Mouse (Mus musculus): ENCODE results near the gene Ccdc86. TPM values are rescaled to one million over a fixed set of nuclear protein-coding genes. Genes with fewer than 3 reads are reported as not detected.

Ccdc86 gene
- 33.2 and 33.9 TPM in 2 replicates for polyA plus RNA-seq (2016; fragmentation: Nextera tagmentation; extraction: Ambion mirVana)

GRCm38 (mm10) chr19:10949112-10949511 lies at the start of gene Ccdc86:
Gene Ccdc86 (minus strand): TSS chr19:10949266.
- peaks cover 22% of the 10 kb centered on the region for H3K4me1 ChIP-seq (replicated peaks)
- H3K27me3 ChIP-seq: 0 out of 2 replicates have a peak, but pooled peaks cover 4% of the 10 kb centered on the region
- H3K4me3 ChIP-seq (replicated peaks): peak within 1 kb of the TSS; percentile 79
- WGBS: under 1% methylated on average over 30 of the region's 30 CpGs
- ATAC-seq (ENCODE audit: insufficient number of reproducible peaks, insufficient read depth, low FRiP score, low TSS enrichment, low read depth): peak; percentile 96
- H3K27ac ChIP-seq: peak within 1 kb of the TSS; percentile 45; the same call in 1 of the 2 replicates
- H3K9ac ChIP-seq (replicated peaks): peak within 1 kb of the TSS; percentile 88
- H3K4me2 ChIP-seq: peak within 1 kb of the TSS; percentile 100
- H3K9me3 ChIP-seq: no peaks in the 10 kb centered on the region
- H3K36me3 ChIP-seq: peaks cover 23% of the 10 kb centered on the region

- Histone ChIP-seq H3K9me3 (no peaks in the 10 kb centered on the region), H3K9ac (replicated peaks) (no peak within 1 kb of the TSS), H3K4me1 (replicated peaks) (no peaks in the 10 kb centered on the region), H3K27me3 (no peaks in the 10 kb centered on the region), H3K36me3 (no peaks in the 10 kb centered on the region), H3K4me3 (replicated peaks) (no peak within 1 kb of the TSS), H3K4me2 (no peak within 1 kb of the TSS), H3K27ac (no peak within 1 kb of the TSS)
- no peak for ATAC-seq (ENCODE audit: insufficient number of reproducible peaks, insufficient read depth, low FRiP score, low TSS enrichment, low read depth)
- WGBS: 88% methylated on average over 7 of the region's 7 CpGs
These were observed 44.1 kb upstream of the Ccdc86 start, which contains the start of gene Ms4a15 for GRCm38 (mm10) chr19:10993150-10993549. Gene Ms4a15 (minus strand): TSS chr19:10993250.

- Histone ChIP-seq H3K9ac (replicated peaks) (no peak overlapping the region), H3K27me3 (no peaks in the 10 kb centered on the region), H3K36me3 (no peaks in the 10 kb centered on the region), H3K4me3 (replicated peaks) (no peak overlapping the region), H3K4me1 (replicated peaks) (no peaks in the 10 kb centered on the region), H3K27ac (no peak overlapping the region), H3K4me2 (no peak overlapping the region), H3K9me3 (no peaks in the 10 kb centered on the region)
- ATAC-seq (ENCODE audit: insufficient number of reproducible peaks, insufficient read depth, low FRiP score, low TSS enrichment, low read depth): no peak
These were observed 42.8 kb upstream of the Ccdc86 start for GRCm38 (mm10) chr19:10991911-10992310.

DNA sequence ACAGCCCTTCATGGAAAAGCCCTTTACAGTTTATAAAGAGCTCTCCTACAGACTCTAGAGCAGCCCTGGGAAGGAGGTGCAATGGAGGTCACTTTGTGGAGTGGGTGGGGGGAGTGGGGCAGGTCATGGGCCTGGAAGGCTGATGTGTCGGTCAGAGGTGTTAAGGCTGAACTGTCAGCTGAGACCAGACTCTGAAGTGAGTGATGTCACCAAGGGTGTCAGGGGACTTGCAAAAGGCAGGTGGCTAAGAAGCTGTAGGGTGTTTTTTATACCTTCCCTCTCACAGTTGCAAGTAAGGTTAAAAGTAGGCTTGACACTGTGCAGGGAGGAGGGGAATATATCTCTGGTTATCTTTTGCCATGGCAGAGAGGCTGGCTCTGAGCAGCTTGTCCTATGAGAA lies 41.7 kb upstream of the Ccdc86 start:
- Histone ChIP-seq H3K9ac (replicated peaks) (no peak overlapping the region), H3K9me3 (no peaks in the 10 kb centered on the region), H3K27me3 (no peaks in the 10 kb centered on the region), H3K4me1 (replicated peaks) (no peaks in the 10 kb centered on the region), H3K4me3 (replicated peaks) (no peak overlapping the region), H3K36me3 (no peaks in the 10 kb centered on the region), H3K27ac (no peak overlapping the region), H3K4me2 (no peak overlapping the region)
- 22% methylated on average over 1 of the region's 1 CpGs for WGBS
- no peak for ATAC-seq (ENCODE audit: insufficient number of reproducible peaks, insufficient read depth, low FRiP score, low TSS enrichment, low read depth)

GRCm38 (mm10) chr19:10988563-10988962 lies 39.5 kb upstream of the Ccdc86 start:
- 82% methylated on average over 1 of the region's 1 CpGs for WGBS
- Histone ChIP-seq H3K9ac (replicated peaks) (no peak overlapping the region), H3K4me3 (replicated peaks) (no peak overlapping the region), H3K9me3 (no peaks in the 10 kb centered on the region), H3K36me3 (no peaks in the 10 kb centered on the region), H3K4me1 (replicated peaks) (no peaks in the 10 kb centered on the region), H3K27ac (no peak overlapping the region), H3K27me3 (no peaks in the 10 kb centered on the region), H3K4me2 (no peak overlapping the region)
- ATAC-seq (ENCODE audit: insufficient number of reproducible peaks, insufficient read depth, low FRiP score, low TSS enrichment, low read depth): no peak

DNA sequence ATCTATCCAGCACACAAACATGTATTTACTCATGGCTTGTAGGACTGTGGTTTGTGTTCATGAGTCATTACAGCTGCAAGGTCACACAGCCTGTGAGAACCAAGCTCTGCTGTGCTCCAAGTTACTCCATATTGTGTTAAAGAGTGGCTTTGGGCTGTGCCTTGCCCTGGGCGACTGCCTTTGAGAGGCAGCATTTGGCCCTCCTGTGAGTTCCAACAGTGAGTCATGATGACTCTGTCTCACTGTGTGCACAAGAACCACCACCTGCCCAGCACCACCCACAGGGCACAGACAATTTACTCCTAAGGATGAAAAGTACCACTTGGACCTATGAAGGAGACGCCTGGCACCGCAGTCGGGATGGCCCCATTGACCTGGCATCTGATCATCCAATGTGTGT lies 36.8 kb upstream of the Ccdc86 start:
- Histone ChIP-seq H3K4me3 (replicated peaks) (no peak overlapping the region), H3K9me3 (no peaks in the 10 kb centered on the region), H3K36me3 (no peaks in the 10 kb centered on the region), H3K27ac (no peak overlapping the region), H3K27me3 (no peaks in the 10 kb centered on the region), H3K4me1 (replicated peaks) (peaks cover 3% of the 10 kb centered on the region; the same call in 1 of the 2 replicates), H3K9ac (replicated peaks) (no peak overlapping the region), H3K4me2 (no peak overlapping the region)
- WGBS: 90% methylated on average over 4 of the region's 4 CpGs
- no peak for ATAC-seq (ENCODE audit: insufficient number of reproducible peaks, insufficient read depth, low FRiP score, low TSS enrichment, low read depth)

DNA sequence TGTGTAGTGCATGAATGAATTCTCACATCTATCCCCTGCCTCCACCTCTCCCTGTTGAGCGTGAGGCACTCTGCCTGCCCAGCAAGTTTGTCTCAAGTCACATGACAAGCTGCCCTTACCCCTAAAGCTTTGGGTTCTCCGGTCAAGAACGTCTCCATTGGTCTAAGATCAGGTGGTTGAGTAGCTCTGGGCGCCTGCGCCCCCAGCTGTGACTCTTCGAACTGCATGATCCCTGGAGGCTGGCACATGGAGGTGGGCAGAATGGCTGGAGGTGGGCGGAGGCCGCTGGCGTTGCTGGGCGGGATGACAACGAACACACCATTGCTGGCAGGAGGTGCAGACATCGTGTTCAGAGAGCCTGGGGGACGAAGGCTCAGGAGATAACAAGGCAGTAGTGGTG lies 35.5 kb upstream of the Ccdc86 start:
- ATAC-seq (ENCODE audit: insufficient number of reproducible peaks, insufficient read depth, low FRiP score, low TSS enrichment, low read depth): no peak
- no peak overlapping the region for H3K4me3 ChIP-seq (replicated peaks)
- no peak overlapping the region for H3K9ac ChIP-seq (replicated peaks)
- H3K27me3 ChIP-seq: no peaks in the 10 kb centered on the region
- H3K9me3 ChIP-seq: no peaks in the 10 kb centered on the region
- no peak overlapping the region for H3K4me2 ChIP-seq
- WGBS: 74% methylated on average over 13 of the region's 13 CpGs
- no peak overlapping the region for H3K27ac ChIP-seq
- no peaks in the 10 kb centered on the region for H3K36me3 ChIP-seq
- peaks cover 3% of the 10 kb centered on the region; the same call in 1 of the 2 replicates for H3K4me1 ChIP-seq (replicated peaks)

DNA sequence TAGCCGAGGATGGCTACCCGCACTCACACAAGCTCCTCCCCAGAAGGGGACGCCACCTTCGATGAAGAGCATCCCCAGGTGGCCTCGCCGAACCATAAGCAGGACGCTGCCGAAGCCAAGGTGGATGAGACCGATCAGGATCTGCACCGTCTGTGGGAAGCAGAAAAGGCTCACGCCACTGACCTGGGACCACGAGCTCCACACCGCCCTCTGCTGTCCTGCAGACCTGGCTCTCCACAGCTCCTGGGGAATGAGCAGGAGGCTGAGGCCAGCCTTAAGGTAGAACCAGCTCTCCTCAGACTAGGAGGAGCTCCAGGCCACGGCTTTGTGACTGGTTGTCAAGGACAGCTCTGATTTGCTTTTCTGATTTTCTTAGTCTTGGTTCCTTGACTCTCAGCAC lies 34.1 kb upstream of the Ccdc86 start:
- no peak overlapping the region for H3K9ac ChIP-seq (replicated peaks)
- no peak for ATAC-seq (ENCODE audit: insufficient number of reproducible peaks, insufficient read depth, low FRiP score, low TSS enrichment, low read depth)
- WGBS: 27% methylated on average over 14 of the region's 14 CpGs
- H3K4me2 ChIP-seq: peak overlapping the region; percentile 40
- no peaks in the 10 kb centered on the region for H3K9me3 ChIP-seq
- H3K27ac ChIP-seq: no peak overlapping the region
- no peaks in the 10 kb centered on the region for H3K36me3 ChIP-seq
- H3K4me3 ChIP-seq (replicated peaks): no peak overlapping the region; the same call in 1 of the 2 replicates
- no peaks in the 10 kb centered on the region for H3K27me3 ChIP-seq
- peaks cover 3% of the 10 kb centered on the region; the same call in 1 of the 2 replicates for H3K4me1 ChIP-seq (replicated peaks)

DNA sequence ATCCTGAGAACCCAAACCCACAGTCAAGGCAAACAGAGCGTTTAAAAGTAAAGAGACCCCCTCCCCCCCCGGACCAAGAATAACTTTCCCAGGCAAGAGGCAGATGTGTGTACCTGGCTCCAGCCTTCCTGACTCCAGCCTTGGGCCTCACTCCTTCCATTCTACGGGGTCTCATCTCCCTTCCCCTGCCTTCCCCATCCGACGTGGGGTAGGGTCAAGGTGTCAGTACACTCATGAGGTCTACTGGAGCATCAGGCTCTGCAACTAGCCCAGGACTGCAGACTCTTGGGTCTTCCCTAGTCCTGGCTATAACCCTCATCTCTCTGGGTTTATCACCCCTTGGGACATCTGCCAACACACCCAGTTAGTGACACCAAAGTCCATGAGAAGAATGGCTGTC lies 31.1 kb upstream of the Ccdc86 start:
- 85% methylated on average over 5 of the region's 5 CpGs for WGBS
- Histone ChIP-seq H3K27me3 (no peaks in the 10 kb centered on the region), H3K36me3 (no peaks in the 10 kb centered on the region), H3K4me3 (replicated peaks) (no peak overlapping the region), H3K4me1 (replicated peaks) (peaks cover 3% of the 10 kb centered on the region; the same call in 1 of the 2 replicates), H3K9ac (replicated peaks) (no peak overlapping the region), H3K4me2 (no peak overlapping the region), H3K9me3 (no peaks in the 10 kb centered on the region), H3K27ac (no peak overlapping the region)
- ATAC-seq (ENCODE audit: insufficient number of reproducible peaks, insufficient read depth, low FRiP score, low TSS enrichment, low read depth): no peak

DNA sequence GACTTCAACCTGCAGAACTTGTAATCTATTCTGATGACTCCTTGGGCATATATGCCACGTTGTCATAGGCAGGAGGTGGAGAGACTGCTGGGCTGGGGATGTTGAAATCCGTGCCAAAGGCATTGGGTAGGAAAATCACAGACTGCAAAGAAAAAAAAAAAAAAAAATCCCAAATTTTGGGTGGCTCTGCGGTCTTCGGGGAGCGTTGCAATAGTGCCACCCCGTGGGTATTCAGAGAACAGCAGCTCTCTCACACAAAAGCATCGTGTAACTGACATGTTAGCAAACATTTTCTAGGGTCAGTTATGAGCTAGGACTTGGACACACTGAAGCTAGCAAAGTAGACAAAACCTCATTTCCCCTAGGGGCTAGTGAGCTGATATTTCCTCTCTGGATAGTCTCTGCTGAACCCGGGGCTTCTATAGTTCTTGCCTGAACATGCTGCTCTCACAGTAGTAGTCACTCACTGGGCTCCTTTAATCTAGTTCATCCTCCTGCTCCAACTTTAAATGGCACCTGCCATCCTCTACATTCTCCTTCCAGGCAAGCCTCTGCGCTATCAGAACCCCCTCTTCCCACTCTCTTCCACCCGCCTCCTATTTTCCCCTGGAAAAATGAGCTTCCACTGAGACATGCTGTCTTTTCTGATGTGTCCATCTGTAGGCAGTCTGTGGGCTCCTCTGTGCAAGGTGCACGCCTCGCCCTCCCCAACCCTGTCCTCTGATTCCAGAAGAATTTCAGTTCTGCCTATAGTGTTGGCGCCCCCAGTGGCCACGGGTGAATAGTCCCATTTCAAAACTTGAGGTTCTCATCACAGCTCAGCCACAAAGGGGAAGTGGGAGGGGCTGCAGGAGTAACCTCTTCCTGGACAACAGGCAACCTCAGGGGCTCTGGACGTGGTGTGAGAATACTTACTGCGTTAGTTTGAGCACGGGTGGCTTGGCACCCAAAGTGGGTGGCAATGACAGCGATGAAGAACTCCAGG lies 30.4 kb upstream of the Ccdc86 start:
- 14% methylated on average over 18 of the region's 18 CpGs for WGBS
- H3K4me3 ChIP-seq (replicated peaks): no peak overlapping the region
- no peak overlapping the region for H3K27ac ChIP-seq
- ATAC-seq (ENCODE audit: insufficient number of reproducible peaks, insufficient read depth, low FRiP score, low TSS enrichment, low read depth): 0 out of 2 replicates have a peak, but pooled peaks have one; percentile 29
- no peaks in the 10 kb centered on the region for H3K27me3 ChIP-seq
- no peaks in the 10 kb centered on the region for H3K36me3 ChIP-seq
- H3K9ac ChIP-seq (replicated peaks): no peak overlapping the region
- peaks cover 3% of the 10 kb centered on the region; the same call in 1 of the 2 replicates for H3K4me1 ChIP-seq (replicated peaks)
- H3K9me3 ChIP-seq: no peaks in the 10 kb centered on the region
- H3K4me2 ChIP-seq: no peak overlapping the region

DNA sequence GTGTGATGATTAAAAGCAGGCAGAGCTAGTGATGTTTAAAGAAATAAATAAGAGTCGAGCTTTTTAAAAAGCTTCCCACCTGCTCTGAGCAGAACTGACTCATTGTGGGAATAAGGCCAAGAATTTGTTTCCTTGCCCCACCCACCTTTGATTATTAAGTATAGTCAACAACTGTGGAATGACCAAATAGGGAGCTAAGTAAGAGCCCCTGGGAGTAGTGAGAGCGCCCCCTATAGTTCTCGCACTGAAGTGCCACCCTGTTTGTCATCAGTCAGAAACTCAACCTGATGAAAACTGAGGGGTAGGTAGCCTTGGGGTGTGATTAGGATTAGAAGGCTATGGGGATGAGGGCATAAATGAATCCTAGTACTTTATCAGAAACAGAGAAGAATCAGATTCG lies 27.3 kb upstream of the Ccdc86 start:
- Histone ChIP-seq H3K4me1 (replicated peaks) (no peaks in the 10 kb centered on the region), H3K9ac (replicated peaks) (no peak overlapping the region), H3K27me3 (no peaks in the 10 kb centered on the region), H3K4me2 (no peak overlapping the region), H3K27ac (no peak overlapping the region), H3K4me3 (replicated peaks) (no peak overlapping the region), H3K36me3 (no peaks in the 10 kb centered on the region), H3K9me3 (0 out of 2 replicates have a peak, but pooled peaks cover 6% of the 10 kb centered on the region)
- whole genome bisulfite sequencing: 58% methylated on average over 4 of the region's 4 CpGs
- no peak for ATAC-seq (ENCODE audit: insufficient number of reproducible peaks, insufficient read depth, low FRiP score, low TSS enrichment, low read depth)
